Mouse (Mus musculus) adrenal gland, postnatal 10 days (tissue): ENCODE results near the gene Elavl1. TPM values are rescaled to one million over a fixed set of nuclear protein-coding genes. Genes with fewer than 3 reads are reported as not detected.
A peak's percentile ranks its signal among the peaks of the same experiment; 100 is the strongest.
"Not testable (repeated sequence)": the region's sequence is repeated elsewhere in the genome, so short reads cannot be mapped to it uniquely, and the experiment has no call there.

Experiments
- DNase-seq: peaks from one replicate; pipeline ENCODE4 v3.0.0; 2021; ENCODE audit warnings: mixed read lengths
- total RNA-seq, 2 experiments: library from RNA; stranded (reverse); gene quantifications; 2 replicates each; pipeline ENCODE4 v1.2.3; 2021

Elavl1 gene
- total RNA-seq, 2 experiments from 2014 or later = 77.7 to 83.9 TPM

DNA sequence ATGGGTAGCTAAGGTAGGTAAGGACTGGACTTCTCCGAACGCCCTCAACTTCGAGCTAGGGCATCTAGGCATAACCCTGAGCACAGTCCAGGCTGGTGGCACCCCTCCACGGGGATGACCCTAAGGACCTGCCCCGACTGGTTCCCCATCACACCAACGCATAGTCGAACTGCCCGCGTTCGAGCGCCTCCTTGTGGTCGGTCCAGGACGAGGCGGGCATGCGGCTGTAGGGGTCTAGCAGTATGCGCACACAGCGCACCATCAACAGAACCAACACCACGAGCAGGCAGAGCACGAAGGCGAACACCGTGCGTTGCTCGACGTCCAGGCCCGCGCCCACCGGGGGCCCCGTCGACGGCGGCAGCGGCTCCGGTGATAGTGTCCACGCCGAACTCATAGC is 67.0 kb downstream of the Elavl1 start:
- DNase-seq = peak; percentile 86

DNA sequence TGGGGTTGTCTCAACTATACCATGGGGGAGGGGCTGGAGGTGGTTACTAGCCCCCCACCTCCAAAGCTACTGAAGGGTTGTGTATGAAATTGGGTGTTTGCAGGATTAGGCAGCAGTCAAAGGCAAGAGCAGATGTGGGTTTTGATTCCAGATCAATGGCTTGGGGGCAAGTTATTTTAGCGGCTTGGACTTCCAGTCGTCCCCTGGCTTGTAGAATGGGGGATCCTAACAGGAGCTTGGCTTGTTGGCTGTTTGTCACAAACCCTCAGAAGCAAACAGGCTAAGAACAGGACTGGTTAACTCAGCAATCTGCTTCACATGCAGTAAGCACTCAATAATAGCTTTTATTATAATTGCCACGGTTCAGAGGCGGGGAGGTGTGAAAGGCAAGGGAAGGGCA is 67.9 kb downstream of the Elavl1 start:
- no peak for DNase-seq

- no peak for DNase-seq
Observed at GRCm38 (mm10) chr8:4256911-4257310, 68.3 kb downstream of the Elavl1 start.

DNA sequence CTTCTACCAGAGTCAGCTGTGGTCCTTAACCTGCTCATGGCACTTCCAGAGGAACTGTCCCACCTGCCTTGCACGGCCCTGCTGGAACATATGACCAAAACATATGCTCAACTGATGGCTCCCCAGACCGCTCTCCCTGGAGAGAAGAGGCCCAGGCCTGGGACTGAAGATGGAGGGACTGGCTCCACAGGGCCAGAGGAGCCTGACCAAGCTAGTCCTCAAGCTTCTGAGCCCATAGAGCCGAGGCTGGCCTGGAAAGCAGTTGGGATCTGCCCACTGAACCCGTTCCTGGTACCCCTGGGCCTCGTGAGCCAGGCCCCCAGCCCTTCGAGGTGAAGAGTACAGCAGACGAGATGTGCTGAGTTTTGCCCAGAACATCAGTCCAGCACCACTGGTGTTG is 69.7 kb downstream of the Elavl1 start:
- DNase-seq = not testable (repeated sequence)

- peak; percentile 76 for DNase-seq
Observed at GRCm38 (mm10) chr8:4254001-4254400, 71.2 kb downstream of the Elavl1 start.

DNA sequence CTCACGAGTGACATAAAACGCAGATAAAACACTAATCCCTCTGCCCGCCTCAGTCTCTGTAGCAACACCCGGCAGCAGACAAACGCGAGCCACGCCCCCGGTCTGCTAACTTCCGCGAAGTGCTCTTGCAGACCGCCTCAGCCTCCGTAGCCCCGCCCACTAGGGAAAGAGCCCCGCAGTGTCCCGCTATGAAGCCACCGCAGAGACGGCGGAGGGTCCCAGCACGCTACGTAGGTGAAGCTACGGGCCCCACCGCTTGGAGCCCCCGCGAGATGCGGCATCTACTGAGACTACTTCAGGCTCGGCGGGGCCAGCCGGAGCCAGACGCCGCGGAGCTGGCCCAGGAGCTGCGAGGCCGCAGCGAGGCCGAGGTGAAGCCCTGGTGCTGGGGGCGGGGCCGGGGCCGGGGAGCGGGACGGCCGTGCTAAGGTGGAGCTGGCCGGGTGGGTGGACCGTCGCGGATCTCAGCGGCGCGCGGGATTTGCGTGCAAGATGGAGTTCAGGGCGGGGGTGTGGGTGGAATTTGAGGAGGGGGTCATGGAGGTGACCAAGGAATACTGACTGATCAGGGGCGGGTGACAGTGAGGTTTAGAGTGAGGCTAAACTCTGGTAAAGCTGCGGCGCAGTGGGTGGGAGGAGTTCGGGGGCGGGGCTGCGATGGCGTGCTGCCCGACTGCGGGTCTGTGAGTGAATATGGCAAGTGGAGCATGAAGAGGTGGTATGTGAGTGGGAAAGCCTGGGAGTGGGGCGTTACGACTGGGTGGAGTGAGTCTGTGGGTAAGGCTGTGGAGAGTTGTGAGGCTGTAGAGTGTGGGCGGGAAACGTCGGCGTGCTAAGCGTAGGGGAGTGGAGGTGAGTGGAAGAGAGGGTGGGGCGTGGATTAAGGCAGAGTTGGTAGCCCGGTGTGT is 72.0 kb downstream of the Elavl1 start, which contains the start of gene Snapc2:
Snapc2 (plus strand) TSS at position 147 of the 908 bp plus-strand sequence.
- peak; percentile 98 for DNase-seq

- DNase-seq = no peak
Observed at GRCm38 (mm10) chr8:4252116-4252760, 73.0 kb downstream of the Elavl1 start.

GRCm38 (mm10) chr8:4250306-4250970 is 74.8 kb downstream of the Elavl1 start:
- DNase-seq = peak; percentile 92

GRCm38 (mm10) chr8:4249213-4249612 is 76.0 kb downstream of the Elavl1 start:
- peak; percentile 73 for DNase-seq

GRCm38 (mm10) chr8:4247951-4248540 is 77.2 kb downstream of the Elavl1 start, which contains the start of gene Tgfbr3l:
Tgfbr3l (plus strand) TSS chr8:4248214.
- peak; percentile 43 for DNase-seq

DNA sequence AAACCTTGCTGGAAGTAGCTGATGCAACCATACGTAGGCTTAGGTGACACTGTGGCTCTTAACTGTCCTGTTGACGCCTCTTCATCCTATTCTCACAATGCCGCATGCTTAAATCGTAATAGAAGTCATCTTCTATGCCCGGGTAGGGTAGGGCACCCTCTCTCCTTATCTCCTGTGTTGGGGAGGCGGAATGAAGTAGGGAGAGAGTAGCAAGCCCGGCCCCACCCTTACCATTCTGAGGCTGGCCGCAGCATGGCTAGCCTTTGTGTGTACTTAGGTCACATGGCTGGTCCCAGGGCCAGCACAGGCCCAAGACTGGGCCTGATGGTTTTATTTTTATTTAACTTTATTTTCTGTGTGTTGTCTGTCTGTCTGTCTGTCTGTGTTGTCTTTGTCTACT is 78.0 kb downstream of the Elavl1 start:
- DNase-seq = no peak

GRCm38 (mm10) chr8:4245737-4246136 is 79.5 kb downstream of the Elavl1 start:
- DNase-seq = no peak

GRCm38 (mm10) chr8:4245061-4245460 is 80.2 kb downstream of the Elavl1 start:
- DNase-seq = no peak

GRCm38 (mm10) chr8:4239193-4239890 is 85.9 kb downstream of the Elavl1 start:
- no peak for DNase-seq

DNA sequence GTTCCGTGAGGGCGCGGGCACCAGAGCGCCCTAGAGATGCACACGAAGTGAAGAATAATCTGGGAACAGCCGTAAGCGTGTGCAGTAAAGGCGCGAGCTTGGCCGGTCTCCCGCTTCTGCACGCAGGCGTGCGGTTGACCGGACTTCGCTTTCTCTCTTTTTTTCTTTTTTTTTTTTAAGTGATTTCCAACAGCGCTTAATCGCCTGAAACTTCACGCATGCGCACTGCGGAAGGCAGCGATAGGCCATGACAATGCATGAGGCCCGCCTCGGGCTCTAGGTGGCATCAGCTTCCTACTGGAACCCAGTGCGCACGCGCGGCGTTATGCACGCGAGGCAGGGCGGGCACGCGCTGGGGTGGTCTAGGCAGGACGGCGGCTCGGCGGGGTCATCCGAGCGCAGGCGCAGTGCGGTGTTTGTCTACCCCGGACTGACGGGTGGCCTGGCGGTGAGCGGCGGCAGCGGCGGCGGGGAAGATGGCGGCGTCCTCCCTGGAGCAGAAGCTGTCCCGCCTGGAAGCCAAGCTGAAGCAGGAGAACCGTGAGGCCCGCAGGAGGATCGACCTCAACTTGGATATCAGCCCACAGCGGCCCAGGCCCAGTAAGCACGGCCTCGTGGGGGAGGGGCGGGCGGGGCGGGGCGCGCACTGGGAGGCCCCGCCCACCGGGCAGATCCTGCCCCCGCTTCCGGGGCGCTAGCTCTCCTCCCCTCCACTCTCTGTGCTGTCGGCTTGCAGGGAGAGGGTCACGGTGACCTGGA is 86.6 kb downstream of the Elavl1 start, which contains the start of the genes Map2k7 and Gm49320:
Map2k7 (plus strand) TSS at position 307 of the 759 bp plus-strand sequence.
Gm49320 (plus strand) TSS at position 432 of the 759 bp plus-strand sequence.
- peak; percentile 100 for DNase-seq

- DNase-seq = peak; percentile 65
Observed at GRCm38 (mm10) chr8:4237814-4238433, 87.3 kb downstream of the Elavl1 start.
